Mouse (Mus musculus) frontal cortex, postnatal 36 days (tissue): ENCODE measurements around the gene Pdpn.

Source experiments
- DNase-seq, 2 experiments: peaks; one replicate each; pipeline ENCODE4 v3.0.0; 2022; ENCODE audit warnings: low spot score in 2 of 2

Gene Pdpn

GRCm38 (mm10) chr4:143298431-143299315 lies 691 bp downstream of the Pdpn start:
- no peak for DNase-seq

- DNase-seq, result no peak
These were observed 2.3 kb downstream of the Pdpn start for GRCm38 (mm10) chr4:143297016-143297556.

- DNase-seq, result no peak
These were observed 3.2 kb downstream of the Pdpn start for GRCm38 (mm10) chr4:143296153-143296552.

- DNase-seq, result no peak
These were observed 5.0 kb downstream of the Pdpn start for GRCm38 (mm10) chr4:143294324-143294723.

- DNase-seq, result no peak
These were observed 10.5 kb downstream of the Pdpn start for GRCm38 (mm10) chr4:143288880-143289279.

- DNase-seq, result no peak
These were observed 10.9 kb downstream of the Pdpn start for GRCm38 (mm10) chr4:143288473-143288872.

- no peak for DNase-seq
These were observed 12.3 kb downstream of the Pdpn start for GRCm38 (mm10) chr4:143287065-143287464.

GRCm38 (mm10) chr4:143280166-143280565 lies 19.2 kb downstream of the Pdpn start:
- DNase-seq, result no peak

GRCm38 (mm10) chr4:143279661-143280060 lies 19.7 kb downstream of the Pdpn start:
- no peak for DNase-seq

GRCm38 (mm10) chr4:143279016-143279415 lies 20.3 kb downstream of the Pdpn start:
- DNase-seq, result no peak

GRCm38 (mm10) chr4:143278429-143278871 lies 20.9 kb downstream of the Pdpn start:
- DNase-seq, result peak; percentile 50 to 60

- DNase-seq, result no peak
These were observed 22.0 kb downstream of the Pdpn start for GRCm38 (mm10) chr4:143277319-143277718.

- no peak for DNase-seq
These were observed 27.8 kb downstream of the Pdpn start for GRCm38 (mm10) chr4:143271571-143271970.

GRCm38 (mm10) chr4:143270903-143271302 lies 28.5 kb downstream of the Pdpn start:
- DNase-seq, result no peak

GRCm38 (mm10) chr4:143262696-143263095 lies 36.7 kb downstream of the Pdpn start:
- DNase-seq, result no peak

GRCm38 (mm10) chr4:143259718-143260349 lies 39.5 kb downstream of the Pdpn start:
- DNase-seq, result no peak

GRCm38 (mm10) chr4:143258517-143258916 lies 40.8 kb downstream of the Pdpn start:
- DNase-seq, result peak in 1 of 2 experiments; percentile 47

GRCm38 (mm10) chr4:143257971-143258370 lies 41.4 kb downstream of the Pdpn start:
- no peak for DNase-seq

- DNase-seq, result no peak
These were observed 43.8 kb downstream of the Pdpn start for GRCm38 (mm10) chr4:143255541-143255940.

- DNase-seq, result no peak
These were observed 46.0 kb downstream of the Pdpn start for GRCm38 (mm10) chr4:143253356-143253755.

- no peak for DNase-seq
These were observed 51.3 kb downstream of the Pdpn start for GRCm38 (mm10) chr4:143248050-143248449.

- no peak for DNase-seq
These were observed 58.1 kb downstream of the Pdpn start for GRCm38 (mm10) chr4:143241294-143241693.
